Mouse (Mus musculus): ENCODE data around the gene Mgat5.
A peak's percentile ranks its signal among the peaks of the same experiment; 100 is the strongest.

The Mgat5 gene

GRCm38 (mm10) chr1:127383071-127383470 is 178.3 kb downstream of the Mgat5 start:
- DNase-seq (ENCODE audit: low spot score in 2 of 2): no peak

- DNase-seq (ENCODE audit: low spot score in 2 of 2): no peak
These were observed 182.4 kb downstream of the Mgat5 start for GRCm38 (mm10) chr1:127387226-127387625.

DNA sequence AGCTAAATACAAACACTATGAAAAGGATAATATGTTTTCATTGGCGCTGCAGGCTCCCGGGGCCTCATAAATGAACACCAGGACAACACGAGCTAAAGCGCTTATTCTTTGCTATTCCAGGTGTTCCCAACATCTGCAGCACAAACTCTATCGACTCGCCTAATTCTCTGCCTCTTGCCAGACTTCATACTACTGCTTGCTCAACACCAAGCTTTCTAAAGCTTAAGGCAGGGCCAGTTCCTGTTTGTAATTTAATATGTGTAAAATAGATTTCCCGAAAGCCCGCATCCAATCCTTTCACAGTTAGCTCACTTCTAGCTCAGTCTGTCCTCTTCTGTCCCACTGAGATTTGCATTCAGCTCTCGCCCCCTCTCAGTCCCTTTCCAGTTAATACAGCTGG is 182.8 kb downstream of the Mgat5 start:
- DNase-seq (ENCODE audit: low spot score in 2 of 2): no peak

DNA sequence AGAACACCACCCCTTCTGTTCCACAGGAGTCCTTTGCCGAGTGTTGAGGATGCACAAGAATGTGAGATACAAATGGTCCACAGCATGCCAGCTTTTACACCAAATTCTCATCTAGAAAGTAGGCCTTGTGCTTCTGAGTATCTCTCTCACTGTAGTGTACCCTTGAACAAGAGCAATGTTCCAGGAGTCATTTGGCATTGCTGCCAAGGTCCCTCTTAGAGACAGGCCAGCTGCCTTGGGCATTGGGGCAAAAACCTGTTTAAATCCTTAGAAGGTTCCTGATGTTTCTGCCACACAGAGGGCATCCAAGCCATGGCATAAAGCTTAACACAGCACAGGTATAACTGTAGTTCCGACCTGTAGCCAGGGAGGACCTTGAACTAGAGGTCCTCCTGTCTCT is 189.9 kb downstream of the Mgat5 start:
- DNase-seq (ENCODE audit: low spot score in 2 of 2): no peak

DNA sequence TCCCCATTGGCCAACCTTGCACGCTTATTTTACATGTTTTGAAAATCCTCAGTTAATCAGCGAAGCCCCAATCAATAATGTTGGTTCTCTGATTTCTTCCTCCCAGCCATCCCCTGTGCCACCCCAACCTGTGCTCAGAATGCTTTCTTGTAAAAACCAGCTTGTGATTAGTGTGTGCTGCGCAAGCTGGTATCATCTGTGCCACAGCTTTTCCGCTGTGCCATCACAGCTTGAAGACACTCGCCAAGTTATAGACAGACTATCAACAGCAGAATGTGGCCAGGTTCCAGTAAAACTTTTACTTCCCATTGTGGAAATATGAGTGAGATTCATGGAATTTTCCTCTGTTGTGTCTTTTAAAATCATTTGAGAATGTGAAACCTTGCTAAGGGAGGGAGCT is 190.9 kb downstream of the Mgat5 start:
- no peak for DNase-seq (ENCODE audit: low spot score in 2 of 2)

GRCm38 (mm10) chr1:127396569-127397349 is 191.9 kb downstream of the Mgat5 start:
- no peak for DNase-seq (ENCODE audit: low spot score in 2 of 2)

DNA sequence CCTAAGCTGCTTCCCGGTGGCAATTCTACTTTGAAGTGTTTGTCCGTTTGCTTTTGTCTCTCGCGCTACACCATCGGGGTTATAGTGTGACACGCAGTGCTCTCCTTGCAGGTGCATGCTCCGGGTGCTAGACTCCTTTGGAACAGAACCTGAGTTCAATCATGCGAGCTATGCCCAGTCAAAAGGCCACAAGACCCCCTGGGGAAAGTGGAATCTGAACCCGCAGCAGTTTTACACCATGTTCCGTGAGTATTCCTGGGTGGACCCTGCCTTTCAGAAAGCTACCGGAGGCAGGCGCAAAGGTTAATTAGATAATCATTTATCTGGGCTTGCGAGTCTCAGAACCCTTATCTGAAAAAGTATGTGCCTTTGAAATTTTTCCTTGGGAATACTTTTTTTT is 192.6 kb downstream of the Mgat5 start:
- no peak for DNase-seq (ENCODE audit: low spot score in 2 of 2)

DNA sequence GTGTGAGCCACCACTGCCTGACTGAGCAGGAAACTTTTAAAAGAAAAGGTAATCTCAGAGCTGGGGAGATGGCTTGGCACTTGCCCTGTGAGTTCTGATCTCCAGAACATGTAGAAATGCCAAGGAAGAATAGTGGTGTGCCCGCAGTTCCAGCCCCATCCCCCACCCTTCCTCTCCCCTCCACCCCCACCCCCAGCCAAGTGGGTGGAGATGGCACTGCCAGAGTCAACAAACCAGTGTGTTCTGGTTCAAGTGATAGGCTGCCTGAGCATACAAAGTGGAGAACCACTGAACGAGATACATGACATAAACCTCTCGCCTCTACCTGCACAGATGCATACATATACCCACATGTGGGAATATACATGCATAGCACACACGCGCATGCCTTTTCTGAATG is 193.4 kb downstream of the Mgat5 start:
- DNase-seq (ENCODE audit: low spot score in 2 of 2): no peak

DNA sequence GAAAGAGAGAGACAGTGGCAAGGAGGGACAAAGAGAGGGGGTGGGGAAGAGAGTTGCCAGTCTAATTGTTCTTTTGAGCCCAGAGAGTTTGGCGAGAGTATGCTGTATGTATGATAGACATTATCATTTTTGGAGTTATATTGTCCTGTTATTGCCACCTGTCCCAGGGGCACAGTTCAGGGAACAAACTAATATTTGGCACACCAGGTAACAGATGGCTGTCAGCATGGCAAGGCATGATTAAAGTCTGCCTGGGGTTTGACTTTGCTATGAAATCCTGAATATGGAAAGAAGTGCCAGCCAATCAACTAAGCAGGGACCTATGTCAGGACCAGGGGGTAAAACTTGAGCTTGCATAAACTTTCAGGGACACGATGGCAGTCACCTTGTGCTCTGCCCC is 195.4 kb downstream of the Mgat5 start:
- DNase-seq (ENCODE audit: low spot score in 2 of 2): no peak

- no peak for DNase-seq (ENCODE audit: low spot score in 2 of 2)
These were observed 195.9 kb downstream of the Mgat5 start for GRCm38 (mm10) chr1:127400666-127401065.

DNA sequence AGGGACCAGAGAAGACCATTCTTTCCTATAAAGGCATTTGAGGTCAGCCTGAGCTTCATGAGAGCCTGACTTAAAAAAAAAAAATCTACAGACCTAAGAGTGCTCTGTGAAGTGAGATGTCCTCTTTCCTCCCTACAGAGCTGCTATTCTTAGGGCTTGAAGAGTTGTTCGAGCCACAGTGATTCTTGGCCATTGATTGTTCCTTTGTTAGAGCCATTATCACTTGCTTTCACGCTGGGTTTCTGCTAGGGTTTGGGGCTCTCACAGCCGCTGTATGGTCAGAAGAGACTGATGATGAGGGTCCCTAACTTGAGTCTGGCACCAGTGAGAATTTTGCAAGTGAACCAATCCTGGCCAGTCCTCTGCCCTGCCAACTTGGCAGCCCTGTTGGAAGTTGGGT is 199.8 kb downstream of the Mgat5 start:
- DNase-seq (ENCODE audit: low spot score in 2 of 2): no peak

DNA sequence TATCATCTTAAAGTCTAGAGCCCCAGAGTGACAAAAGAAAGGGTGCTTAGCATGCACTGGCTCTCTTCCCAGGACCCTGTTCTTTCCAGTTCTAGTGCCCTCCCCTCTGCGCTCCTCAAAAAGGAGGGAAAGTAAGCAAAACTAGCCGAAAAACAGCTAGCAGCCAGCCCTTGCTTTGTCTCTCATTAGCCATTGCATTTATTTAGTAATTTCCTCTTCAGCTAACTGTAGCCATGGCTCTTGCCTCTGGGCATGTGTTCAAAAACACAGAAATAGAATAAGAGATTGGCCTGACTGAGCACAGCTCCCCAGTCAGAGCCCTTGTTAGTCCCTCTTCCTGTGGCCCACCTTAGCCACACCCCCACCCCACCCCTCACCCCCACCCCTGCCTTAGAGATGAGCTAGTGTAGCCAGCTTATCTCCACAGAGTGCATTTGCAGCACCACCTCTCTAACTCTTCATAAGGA is 204.2 kb downstream of the Mgat5 start:
- DNase-seq (ENCODE audit: low spot score in 2 of 2): no peak

DNA sequence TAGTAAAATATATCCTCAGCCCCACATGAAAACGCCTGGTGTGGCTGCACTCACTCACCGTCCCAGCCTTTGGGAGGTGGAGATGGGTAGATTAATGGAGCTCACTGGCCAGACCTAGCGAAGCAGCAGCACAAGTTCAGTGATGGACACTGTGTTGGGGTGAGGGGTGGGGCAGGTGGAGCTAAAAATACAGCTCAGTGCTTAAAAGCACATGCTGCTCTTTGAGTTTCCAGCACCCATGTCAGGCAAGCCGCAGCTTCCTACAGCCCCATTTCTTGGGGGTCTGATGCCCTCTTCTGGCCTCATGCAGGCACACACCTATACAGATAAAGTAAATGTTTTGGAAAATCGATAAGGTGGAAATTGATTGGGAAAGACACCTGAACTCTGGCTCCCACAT is 204.7 kb downstream of the Mgat5 start:
- DNase-seq (ENCODE audit: low spot score in 2 of 2): no peak

DNA sequence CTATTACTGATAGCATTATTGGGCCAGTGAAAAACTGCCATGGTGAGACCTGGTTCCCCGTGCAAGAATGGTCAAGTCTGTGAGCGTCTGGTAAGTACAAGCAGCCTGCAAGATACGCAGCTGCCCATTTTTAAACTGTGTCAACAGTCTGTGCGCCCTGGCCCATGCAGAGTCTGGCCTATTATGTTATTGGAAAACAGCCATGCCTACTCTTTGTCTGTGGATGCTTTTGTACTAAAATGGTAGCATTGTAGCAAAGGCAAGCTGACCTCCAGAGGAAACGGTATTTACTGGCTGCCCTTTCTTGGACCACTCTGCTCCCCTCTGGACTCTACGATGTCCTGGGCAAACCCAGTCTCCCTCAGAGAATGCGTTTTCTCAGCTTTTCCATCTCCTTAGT is 209.7 kb downstream of the Mgat5 start:
- no peak for DNase-seq (ENCODE audit: low spot score in 2 of 2)

- no peak for DNase-seq (ENCODE audit: low spot score in 2 of 2)
These were observed 211.1 kb downstream of the Mgat5 start for GRCm38 (mm10) chr1:127415896-127416295.

GRCm38 (mm10) chr1:127416971-127417370 is 212.2 kb downstream of the Mgat5 start:
- no peak for DNase-seq (ENCODE audit: low spot score in 2 of 2)

DNA sequence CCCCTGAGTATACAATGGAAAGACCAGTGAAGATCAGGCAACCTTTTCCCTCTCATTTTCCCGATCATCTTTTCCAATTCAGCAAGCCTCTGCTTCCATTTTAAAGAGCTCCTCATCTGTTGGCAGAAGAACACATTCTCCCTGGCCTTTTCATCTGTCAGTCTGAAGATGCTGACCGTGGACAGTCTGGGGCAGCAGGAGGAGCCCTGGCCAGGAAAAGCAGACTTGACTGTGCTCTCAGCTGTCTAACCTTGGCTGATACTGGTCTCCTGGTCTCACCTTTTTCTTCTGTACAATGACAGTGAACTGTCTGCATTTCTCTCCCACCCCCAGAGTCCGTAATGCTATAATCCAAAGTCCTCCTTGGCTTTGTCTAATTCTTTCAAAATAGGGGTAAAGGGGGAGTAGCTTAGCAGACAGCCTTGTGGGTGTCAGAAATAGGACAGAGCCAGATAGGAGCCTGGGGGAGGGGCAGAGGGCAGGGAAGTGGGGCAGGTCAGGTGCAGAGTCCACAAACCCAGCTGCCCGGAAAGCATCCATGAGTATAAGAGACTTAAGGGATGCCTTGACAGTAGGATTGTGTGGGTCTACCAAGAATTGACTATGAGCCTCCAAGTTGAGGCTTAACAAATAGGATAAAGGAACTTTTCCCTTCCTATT is 214.2 kb downstream of the Mgat5 start:
- no peak for DNase-seq (ENCODE audit: low spot score in 2 of 2)

DNA sequence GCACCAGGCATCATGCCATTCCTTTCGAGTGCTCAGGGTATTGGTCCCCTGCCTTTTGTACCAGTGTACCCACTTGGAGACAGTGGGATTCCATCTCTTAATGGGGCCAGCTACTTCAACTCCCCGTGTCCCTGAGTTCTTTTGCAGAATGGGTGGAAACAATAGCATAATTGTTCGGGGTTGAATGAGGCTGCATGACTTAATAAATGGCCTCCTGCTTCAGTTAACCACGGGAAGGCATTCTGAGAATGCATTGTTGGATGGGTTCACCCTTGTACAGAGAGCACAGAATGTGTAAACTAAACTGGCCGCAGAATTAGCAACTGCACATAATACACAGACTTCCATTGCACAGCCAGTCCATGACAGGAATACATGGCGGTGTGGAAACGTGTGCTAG is 214.8 kb downstream of the Mgat5 start:
- no peak for DNase-seq (ENCODE audit: low spot score in 2 of 2)

GRCm38 (mm10) chr1:127420383-127420782 is 215.6 kb downstream of the Mgat5 start:
- no peak for DNase-seq (ENCODE audit: low spot score in 2 of 2)

GRCm38 (mm10) chr1:127420795-127421194 is 216.0 kb downstream of the Mgat5 start:
- DNase-seq (ENCODE audit: low spot score in 2 of 2): no peak

GRCm38 (mm10) chr1:127422565-127422964 is 217.8 kb downstream of the Mgat5 start:
- DNase-seq (ENCODE audit: low spot score in 2 of 2): no peak

DNA sequence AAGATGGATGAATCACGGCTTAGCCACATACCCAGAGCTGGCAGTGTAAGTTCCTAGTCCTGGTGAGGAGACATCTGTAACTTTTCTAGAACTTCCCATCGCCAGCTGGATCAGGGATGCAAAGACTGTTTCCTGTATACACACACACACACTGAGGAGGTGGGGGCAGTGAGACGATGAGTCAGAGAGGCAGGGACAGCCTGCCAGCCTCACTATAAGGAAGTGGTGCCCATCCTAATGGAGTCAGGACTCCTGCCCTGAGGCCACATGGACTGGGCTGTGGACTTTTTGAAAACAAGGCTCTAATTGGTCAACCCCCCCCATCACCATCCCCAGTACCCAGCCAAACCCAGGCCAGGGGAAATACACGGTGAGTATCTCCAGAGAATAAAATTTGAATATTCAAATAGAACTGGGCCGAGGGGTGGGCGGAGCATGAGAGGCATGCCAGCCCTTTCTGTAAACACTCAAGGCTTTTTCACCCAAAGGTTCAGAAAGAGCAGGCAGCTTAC is 220.3 kb downstream of the Mgat5 start:
- DNase-seq (ENCODE audit: low spot score in 2 of 2): peak; percentile 53 to 61

DNA sequence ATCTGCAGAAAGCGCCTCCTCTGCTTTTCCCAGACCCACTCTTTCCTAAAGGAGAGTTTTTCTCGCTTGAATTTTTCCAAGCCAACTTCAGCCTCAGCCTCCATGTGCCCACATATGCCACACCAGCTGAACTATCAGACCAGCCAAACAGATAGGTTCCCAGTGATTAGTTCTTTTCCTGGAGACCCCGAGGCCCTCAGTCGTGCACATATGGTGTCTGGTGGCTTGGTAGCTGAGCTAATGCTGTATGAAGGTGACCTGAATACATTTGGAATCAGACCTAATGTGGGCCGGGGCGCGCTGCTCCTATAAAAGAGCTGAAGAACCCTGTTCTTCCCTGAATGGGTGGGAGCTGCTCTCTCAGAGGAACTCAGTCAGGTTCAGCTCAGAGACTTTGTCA is 225.5 kb downstream of the Mgat5 start:
- DNase-seq (ENCODE audit: low spot score in 2 of 2): no peak

Measured in right cerebral cortex, postnatal 36 days (tissue).